Mouse (Mus musculus): ENCODE results near the gene P2rx6. TPM values are rescaled to one million over a fixed set of nuclear protein-coding genes. Genes with fewer than 3 reads are reported as not detected.
"Not testable (repeated sequence)": the region's sequence is repeated elsewhere in the genome, so short reads cannot be mapped to it uniquely, and the experiment has no call there.

Gene P2rx6
- polyA plus RNA-seq, 2 experiments = 0.06 TPM; not detected in 1

DNA sequence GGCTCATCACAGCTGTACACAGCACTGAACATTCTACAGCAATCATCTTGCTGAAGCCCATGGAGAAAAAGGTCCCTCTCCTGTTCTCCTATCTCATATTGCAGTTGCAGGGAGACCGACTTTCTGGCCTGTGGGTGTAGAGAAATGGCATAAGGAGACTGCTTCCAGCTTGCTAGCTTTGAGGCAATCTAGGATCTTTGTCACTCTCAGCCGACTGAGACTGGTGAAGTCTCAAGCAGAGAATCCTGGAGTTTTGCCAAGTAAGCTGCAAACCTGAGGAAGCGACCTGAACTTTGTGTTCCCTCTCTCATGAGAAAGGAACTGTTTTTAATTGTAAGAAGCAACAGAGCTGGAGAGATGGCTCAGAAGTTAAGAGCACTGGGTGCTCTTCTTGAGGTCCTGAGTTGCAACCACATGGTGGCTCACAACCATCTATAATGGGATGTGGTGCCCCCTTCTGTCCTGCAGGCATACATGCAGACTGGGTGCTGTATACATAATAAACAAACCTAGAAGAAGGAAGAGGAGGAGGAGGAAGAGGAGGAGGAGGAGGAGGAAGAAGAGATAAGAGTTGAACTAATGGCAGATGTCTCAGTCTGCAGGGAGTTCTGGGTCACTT is 39.4 kb downstream of the P2rx6 start:
- no peak overlapping the region for H3K9ac ChIP-seq (replicated peaks)
- no peaks in the 10 kb centered on the region for H3K27me3 ChIP-seq (ENCODE audit: control insufficient read depth, insufficient read depth, low read length)
- H3K27ac ChIP-seq = no peak overlapping the region
- no peaks in the 10 kb centered on the region for H3K36me3 ChIP-seq (replicated peaks; ENCODE audit: control insufficient read depth, insufficient read depth, low read depth)
- WGBS (ENCODE audit: insufficient replicate concordance) = 55% methylated on average over 3 of the region's 3 CpGs
- H3K9me3 ChIP-seq (ENCODE audit: control insufficient read depth, low read length) = no peaks in the 10 kb centered on the region
- DNase-seq (ENCODE audit: low read depth in 3 of 3, low spot score in 3 of 3) (no peak), ATAC-seq (ENCODE audit: insufficient read depth) (no peak)
- H3K4me3 ChIP-seq (ENCODE audit: insufficient read depth in 1 of 2, low read depth in 2 of 2, low read length in 2 of 2) = no peak overlapping the region
- no peak for TF ChIP-seq EP300 (IDR thresholded peaks at IDR 0.05; ENCODE audit: low read depth)
- TF ChIP-seq CTCF (IDR thresholded peaks at IDR 0.05; ENCODE audit: low read depth) = peak; percentile 52
- no peak overlapping the region for H3K4me2 ChIP-seq (ENCODE audit: low read depth)
- H3K4me1 ChIP-seq (replicated peaks; ENCODE audit: control insufficient read depth in 2 of 2, insufficient read depth in 2 of 2, low read length in 1 of 2) = no peaks in the 10 kb centered on the region

- H3K9me3 ChIP-seq (ENCODE audit: control insufficient read depth, low read length) = no peaks in the 10 kb centered on the region
- TF ChIP-seq CTCF (IDR thresholded peaks at IDR 0.05; ENCODE audit: low read depth) (no peak), EP300 (IDR thresholded peaks at IDR 0.05; ENCODE audit: low read depth) (no peak)
- no peaks in the 10 kb centered on the region for H3K36me3 ChIP-seq (replicated peaks; ENCODE audit: control insufficient read depth, insufficient read depth, low read depth)
- H3K4me3 ChIP-seq (ENCODE audit: insufficient read depth in 1 of 2, low read depth in 2 of 2, low read length in 2 of 2) = no peak overlapping the region
- WGBS (ENCODE audit: insufficient replicate concordance) = 56% methylated on average over 4 of the region's 4 CpGs
- no peaks in the 10 kb centered on the region for H3K27me3 ChIP-seq (ENCODE audit: control insufficient read depth, insufficient read depth, low read length)
- no peak overlapping the region for H3K27ac ChIP-seq
- no peak for DNase-seq (ENCODE audit: low read depth in 3 of 3, low spot score in 3 of 3)
- H3K4me1 ChIP-seq (replicated peaks; ENCODE audit: control insufficient read depth in 2 of 2, insufficient read depth in 2 of 2, low read length in 1 of 2) = no peaks in the 10 kb centered on the region
- no peak overlapping the region for H3K9ac ChIP-seq (replicated peaks)
- no peak overlapping the region for H3K4me2 ChIP-seq (ENCODE audit: low read depth)
- ATAC-seq (ENCODE audit: insufficient read depth) = no peak
These were observed 43.3 kb downstream of the P2rx6 start for GRCm38 (mm10) chr16:17604941-17605340.

GRCm38 (mm10) chr16:17605684-17606083 is 44.0 kb downstream of the P2rx6 start:
- 68% methylated on average over 5 of the region's 5 CpGs for WGBS (ENCODE audit: insufficient replicate concordance)
- no peaks in the 10 kb centered on the region for H3K36me3 ChIP-seq (replicated peaks; ENCODE audit: control insufficient read depth, insufficient read depth, low read depth)

GRCm38 (mm10) chr16:17611383-17611782 is 49.7 kb downstream of the P2rx6 start:
- Histone ChIP-seq H3K9ac (replicated peaks) (no peak overlapping the region), H3K27ac (no peak overlapping the region), H3K36me3 (replicated peaks; ENCODE audit: control insufficient read depth, insufficient read depth, low read depth) (no peaks in the 10 kb centered on the region), H3K27me3 (ENCODE audit: control insufficient read depth, insufficient read depth, low read length) (no peaks in the 10 kb centered on the region), H3K4me2 (ENCODE audit: low read depth) (no peak overlapping the region), H3K4me3 (ENCODE audit: insufficient read depth in 1 of 2, low read depth in 2 of 2, low read length in 2 of 2) (no peak overlapping the region), H3K4me1 (replicated peaks; ENCODE audit: control insufficient read depth in 2 of 2, insufficient read depth in 2 of 2, low read length in 1 of 2) (no peaks in the 10 kb centered on the region), H3K9me3 (ENCODE audit: control insufficient read depth, low read length) (no peaks in the 10 kb centered on the region)
- 48% methylated on average over 4 of the region's 4 CpGs for WGBS (ENCODE audit: insufficient replicate concordance)
- ATAC-seq (ENCODE audit: insufficient read depth) (no peak), DNase-seq (ENCODE audit: low read depth in 3 of 3, low spot score in 3 of 3) (no peak)
- no peak for TF ChIP-seq EP300 (IDR thresholded peaks at IDR 0.05; ENCODE audit: low read depth)
- no peak for TF ChIP-seq CTCF (IDR thresholded peaks at IDR 0.05; ENCODE audit: low read depth)

More at GRCm38 (mm10) chr16:17605684-17606083, 44.0 kb downstream of the P2rx6 start:
- Histone ChIP-seq H3K4me2 (ENCODE audit: low read depth) (no peak overlapping the region), H3K9ac (replicated peaks) (no peak overlapping the region), H3K4me1 (replicated peaks; ENCODE audit: control insufficient read depth in 2 of 2, insufficient read depth in 2 of 2, low read length in 1 of 2) (no peaks in the 10 kb centered on the region), H3K4me3 (ENCODE audit: insufficient read depth in 1 of 2, low read depth in 2 of 2, low read length in 2 of 2) (no peak overlapping the region), H3K27me3 (ENCODE audit: control insufficient read depth, insufficient read depth, low read length) (no peaks in the 10 kb centered on the region), H3K27ac (no peak overlapping the region), H3K9me3 (ENCODE audit: control insufficient read depth, low read length) (no peaks in the 10 kb centered on the region)
- DNase-seq (ENCODE audit: low read depth in 3 of 3, low spot score in 3 of 3) (no peak), ATAC-seq (ENCODE audit: insufficient read depth) (no peak)
- TF ChIP-seq EP300 (IDR thresholded peaks at IDR 0.05; ENCODE audit: low read depth) (no peak), CTCF (IDR thresholded peaks at IDR 0.05; ENCODE audit: low read depth) (no peak)

DNA sequence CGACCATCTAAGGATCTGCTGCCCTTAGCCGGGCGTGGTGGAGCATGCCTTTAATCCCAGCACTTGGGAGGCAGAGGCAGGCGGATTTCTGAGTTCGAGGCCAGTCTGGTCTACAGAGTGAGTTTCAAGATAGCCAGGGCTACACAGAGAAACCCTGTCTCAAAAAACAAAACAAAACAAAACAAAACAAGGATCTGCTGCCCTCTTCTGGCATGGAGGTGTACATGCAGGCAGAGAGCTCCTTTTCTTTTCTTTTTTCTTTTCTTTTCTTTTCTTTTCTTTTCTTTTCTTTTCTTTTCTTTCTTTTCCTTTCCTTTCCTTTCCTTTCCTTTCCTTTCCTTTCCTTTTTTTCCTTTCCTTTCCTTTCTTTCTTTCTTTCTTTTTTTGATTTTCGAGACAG is 53.1 kb downstream of the P2rx6 start:
- H3K9ac ChIP-seq (replicated peaks); DNase-seq (ENCODE audit: low read depth in 3 of 3, low spot score in 3 of 3); H3K4me2 ChIP-seq (ENCODE audit: low read depth); H3K4me3 ChIP-seq (ENCODE audit: insufficient read depth in 1 of 2, low read depth in 2 of 2, low read length in 2 of 2); H3K27ac ChIP-seq; H3K9me3 ChIP-seq (ENCODE audit: control insufficient read depth, low read length); H3K36me3 ChIP-seq (replicated peaks; ENCODE audit: control insufficient read depth, insufficient read depth, low read depth); H3K4me1 ChIP-seq (replicated peaks; ENCODE audit: control insufficient read depth in 2 of 2, insufficient read depth in 2 of 2, low read length in 1 of 2); H3K27me3 ChIP-seq (ENCODE audit: control insufficient read depth, insufficient read depth, low read length); ATAC-seq (ENCODE audit: insufficient read depth): not testable (repeated sequence)
- TF ChIP-seq CTCF (IDR thresholded peaks at IDR 0.05; ENCODE audit: low read depth) = peak; percentile 68
- WGBS (ENCODE audit: insufficient replicate concordance) = 71% methylated on average over 6 of the region's 6 CpGs
